Mouse (Mus musculus): ENCODE results near the gene Pptc7.
"Not testable (repeated sequence)": the region's sequence is repeated elsewhere in the genome, so short reads cannot be mapped to it uniquely, and the experiment has no call there.

Gene Pptc7

DNA sequence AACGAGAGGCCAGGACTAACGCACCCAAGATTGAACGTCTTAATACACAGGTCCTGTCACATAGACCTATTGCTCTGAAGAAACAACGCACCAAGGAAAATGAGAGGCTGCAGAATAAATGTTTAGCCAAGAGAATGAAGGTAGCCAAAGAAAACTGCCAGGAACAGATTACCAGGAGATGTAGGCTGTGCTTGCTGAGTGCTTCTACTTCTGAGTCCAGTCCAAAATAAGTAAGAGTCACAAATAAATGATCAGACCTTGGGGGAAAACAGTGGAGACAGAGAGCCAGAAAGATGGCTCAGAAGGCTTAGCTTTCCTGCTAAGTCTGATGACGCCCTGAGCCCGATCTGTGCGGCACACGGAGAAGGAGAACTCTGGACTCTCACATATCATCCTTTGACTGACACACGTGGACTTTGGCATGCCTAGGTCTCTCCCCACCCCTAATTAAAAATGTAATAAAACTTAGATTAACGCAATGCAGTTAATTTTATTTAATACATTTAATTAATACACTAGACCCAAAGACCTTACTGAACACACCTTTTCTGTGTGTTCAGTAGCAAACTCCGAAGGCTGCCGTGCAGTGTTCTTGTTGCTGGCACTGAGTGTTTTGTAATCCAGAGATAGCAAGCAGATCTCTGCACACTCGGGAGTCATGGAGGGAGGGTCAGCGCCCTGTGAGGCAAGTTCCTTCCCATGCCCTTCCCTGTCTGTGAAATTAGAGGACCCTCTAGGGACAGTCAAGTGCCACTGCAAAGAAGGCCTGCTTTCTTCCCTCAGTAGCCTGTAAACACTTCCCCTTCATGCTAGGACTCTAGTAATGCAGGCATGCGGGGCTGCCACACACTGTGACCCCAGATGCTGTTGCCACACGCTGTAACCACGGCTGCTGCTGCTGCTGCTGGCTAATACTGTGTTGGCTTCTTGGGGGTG, 18.9 kb downstream of the Pptc7 start:
- DNase-seq, result no peak

DNA sequence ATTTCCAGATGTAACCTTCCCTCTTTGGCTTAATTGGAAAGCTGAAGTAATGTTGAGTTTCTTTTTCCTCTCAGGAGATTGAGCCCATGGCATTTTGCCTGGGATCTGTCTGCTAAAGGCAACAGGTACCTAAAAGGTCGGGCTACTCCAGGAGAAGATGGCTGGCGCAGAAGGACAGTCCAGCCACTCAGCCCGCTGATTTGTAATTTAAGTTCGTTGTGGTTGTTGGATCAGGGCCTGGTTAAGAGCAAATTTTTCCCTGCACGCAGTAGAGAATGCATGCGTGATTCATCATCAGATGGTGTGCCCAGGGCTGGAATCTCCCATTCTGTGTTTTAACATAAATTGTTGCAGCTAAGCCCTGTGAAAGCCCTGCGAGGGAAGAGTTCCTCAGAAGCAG, 19.8 kb downstream of the Pptc7 start:
- peak; percentile 32 for DNase-seq

DNA sequence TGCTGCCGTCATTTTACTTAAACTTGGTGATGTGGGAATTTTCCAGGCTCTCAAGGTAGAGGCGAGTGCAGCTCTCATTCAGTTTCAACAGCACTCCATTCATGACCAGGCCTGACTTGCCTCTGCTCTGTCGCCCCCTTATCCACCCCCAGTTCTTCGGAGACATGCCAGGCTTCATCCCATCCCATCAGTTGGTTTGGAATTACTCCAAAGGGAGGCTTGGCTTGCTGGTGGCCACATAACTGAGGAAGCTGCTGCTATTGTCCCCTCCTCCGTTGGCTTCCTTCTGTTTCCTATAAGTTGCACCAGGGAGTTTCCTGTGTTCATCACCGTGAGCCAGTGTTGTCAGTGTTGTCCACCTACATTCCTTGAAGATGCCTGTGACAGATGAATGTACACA, 20.4 kb downstream of the Pptc7 start:
- DNase-seq, result peak; percentile 21

DNA sequence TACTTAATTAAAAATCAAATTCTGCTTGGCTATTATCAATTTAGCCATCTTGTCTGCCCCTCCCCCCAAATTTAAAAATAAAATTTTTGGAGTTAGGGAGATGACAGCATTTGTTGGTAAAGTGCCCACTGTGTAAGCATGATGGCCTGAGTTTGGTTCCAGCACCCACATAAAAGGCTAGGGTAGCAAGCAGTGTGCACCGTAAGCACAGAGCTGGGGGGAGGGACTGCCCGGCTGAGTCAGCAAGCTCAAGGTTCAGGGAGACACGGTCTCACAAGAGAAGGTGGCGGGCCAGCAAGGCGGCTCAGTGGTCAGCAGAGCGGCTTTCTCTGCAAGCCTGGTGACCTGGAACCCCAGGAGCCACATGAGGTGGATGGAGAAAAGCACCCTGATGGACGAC, 21.3 kb downstream of the Pptc7 start:
- no peak for DNase-seq

DNA sequence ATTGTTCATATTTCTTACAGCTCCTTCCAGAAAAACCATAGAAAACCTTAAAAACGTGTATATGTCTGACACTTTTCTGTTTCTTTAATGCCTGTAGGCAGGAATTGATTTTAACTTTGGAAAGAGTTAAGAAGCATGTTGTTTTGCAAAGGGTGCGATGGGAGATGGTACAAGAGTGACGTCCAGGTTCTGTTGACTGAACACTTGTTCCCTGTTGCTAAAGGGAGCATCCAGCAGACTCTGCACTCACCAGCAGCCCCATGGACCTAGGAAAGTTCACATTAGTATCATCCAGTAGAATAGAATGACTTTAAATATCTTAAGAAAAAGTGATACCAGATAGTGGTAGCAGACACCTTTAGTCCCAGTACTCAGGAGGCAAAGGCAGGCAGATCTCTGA, 22.4 kb downstream of the Pptc7 start:
- DNase-seq, result no peak

DNA sequence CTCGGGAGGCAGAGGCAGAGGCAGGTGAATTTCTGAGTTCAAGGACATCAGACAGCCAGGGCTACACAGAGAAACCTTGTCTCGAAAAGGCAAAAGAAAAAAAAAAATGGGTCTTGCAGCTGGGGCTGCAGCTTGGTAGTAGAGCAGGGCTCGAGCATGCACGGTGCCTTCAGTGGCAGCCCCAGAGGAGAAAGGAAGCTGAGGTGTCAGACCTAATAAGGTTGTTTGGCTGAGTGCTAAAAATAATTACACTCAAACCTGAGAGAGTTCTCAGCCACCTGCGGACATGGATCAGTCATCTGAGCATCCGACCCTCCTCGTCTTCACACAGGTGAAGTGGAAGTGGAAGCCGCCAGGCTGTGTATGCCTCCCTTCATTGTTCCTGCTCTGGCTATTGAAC, 26.5 kb downstream of the Pptc7 start:
- no peak for DNase-seq

DNA sequence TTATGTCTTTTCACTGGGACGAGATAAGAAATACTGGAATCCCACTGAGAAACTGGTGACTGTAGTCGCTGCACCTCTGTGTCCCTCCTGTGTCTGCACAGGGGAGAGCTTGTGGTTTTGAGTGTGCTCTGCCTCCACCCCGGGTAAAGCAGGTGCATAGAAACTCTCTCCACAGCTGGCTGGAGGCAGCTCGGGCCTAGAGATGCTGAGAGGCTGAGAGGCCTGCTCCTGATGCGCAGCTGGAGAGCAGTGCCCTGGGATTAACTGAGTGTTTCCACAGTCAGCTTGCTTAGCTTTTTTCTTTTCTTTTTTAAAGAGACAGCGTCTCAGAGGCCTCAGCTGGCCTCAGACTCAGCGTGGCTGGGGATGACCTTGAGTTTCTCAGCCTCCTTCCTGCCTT, 27.5 kb downstream of the Pptc7 start:
- DNase-seq, result no peak

DNA sequence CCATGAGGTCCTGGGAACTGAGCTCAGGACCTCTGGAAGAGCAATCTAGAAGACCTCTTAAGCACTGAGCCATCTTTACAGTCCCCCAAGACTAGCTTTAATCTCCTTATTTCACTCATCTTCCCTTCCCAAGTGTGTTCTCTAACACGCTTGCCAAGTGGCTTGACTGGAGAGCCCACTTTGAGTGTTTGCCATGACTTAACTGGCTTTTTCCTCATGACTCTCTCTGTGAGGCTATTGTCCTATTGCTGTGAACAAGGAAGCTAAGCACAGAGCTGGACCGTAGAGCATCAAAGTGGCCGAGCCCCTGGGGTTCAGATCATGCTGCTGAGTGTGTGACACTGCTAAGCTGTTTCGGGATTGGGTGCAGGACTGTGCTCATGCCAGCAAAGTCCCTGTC, 28.2 kb downstream of the Pptc7 start:
- no peak for DNase-seq

DNA sequence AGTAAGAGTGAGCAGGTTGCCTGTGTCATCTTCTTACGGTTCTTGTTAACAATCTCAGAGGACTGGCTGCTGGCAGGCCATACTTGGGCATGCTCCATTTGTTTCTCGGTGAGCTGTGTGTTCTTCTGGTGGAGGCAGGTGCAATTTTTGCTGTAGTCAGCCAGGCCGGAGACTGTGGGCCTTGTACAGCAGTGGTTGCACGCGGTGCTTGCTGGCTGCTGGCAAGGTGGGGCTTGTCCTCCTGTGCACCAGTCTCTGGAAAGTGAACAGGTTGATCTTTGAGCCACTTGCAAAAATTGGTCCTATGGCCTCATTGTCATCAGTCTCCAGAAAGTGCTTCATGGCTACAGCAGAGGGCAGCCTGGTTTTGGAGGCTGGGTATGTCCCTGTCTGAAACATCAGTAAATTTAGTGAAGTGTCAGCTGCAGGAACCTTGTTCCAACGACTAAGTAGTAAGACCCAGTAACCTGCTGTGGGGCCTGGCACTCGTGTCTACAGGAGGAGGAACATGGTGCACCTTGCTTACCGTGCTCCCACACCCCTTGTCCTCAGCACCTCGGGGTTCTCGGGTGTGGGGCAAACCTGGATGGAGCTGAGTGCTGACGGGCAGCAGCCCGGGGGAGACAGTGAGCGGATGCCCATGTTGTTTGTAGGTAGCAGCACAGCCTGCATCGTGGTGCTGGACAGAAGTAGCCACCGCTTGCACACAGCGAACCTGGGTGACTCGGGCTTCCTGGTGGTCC, 28.9 kb downstream of the Pptc7 start:
- no peak for DNase-seq

DNA sequence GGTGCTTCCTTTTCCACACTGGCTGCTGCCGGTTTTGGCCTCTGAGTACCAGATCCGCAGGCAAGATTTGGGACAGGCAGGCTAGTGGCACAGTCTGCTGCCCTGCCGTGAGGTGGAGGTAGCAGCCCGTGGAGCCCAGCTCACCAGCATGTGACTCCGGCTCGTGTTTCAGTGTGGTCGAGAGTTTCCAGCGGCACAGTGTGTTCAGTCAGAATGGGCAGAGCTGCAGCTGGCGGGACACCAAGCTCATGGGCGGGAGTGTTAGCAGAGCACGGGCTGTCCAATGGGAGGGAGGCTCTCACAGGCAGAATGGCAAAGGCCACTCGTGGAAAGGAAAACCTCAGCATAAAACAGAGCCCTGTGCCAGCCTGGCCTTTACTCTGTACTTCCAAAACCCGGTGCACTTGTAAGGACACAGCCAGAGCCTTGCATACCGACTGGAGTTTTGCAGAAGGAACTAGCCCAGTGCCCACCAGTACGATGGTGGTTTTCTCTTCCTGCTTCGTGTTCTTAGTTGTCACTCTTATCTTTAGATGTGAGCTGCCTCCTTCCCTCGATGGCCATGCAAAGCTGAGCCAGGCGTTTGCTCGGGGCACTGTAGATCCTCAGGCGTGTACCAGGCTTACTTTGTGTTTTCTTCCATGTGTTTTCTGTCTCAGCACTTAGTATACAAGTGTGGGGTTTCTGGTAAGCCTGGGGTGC, 31.0 kb downstream of the Pptc7 start:
- DNase-seq, result peak; percentile 95

DNA sequence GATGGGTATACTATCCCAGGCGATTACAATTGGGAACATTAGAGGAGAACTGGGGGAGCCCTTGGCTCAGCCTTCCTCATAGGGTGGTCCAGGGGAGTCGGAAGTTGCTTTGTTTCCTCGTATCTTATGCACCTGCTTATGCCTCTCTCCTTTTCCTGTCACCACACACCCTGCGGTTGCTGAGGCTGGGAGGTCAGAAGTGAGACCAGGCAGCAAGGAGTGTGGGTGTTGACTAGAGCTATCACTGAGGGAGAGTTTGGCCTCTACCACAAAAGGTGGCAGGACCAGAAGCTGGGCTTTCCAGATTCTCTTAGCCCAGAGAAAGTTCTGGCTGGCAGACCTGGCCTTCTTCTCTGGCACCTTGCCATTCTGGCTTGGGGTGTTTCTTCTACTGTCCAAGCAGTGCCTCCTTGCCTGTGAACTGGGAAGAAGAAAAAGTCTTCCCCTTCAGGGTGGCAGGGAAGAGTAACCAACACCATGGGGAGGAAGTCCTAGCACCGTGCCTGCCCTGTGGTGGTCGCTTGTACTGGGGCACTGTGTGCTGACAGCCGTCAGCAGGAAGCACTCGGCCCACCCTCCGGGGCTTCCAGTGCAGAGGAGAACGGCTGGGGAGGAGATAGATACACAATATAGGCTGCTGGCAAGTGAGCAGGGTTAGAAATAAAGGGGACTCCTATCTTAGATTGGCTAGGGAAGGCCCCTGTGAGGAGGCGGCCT, 33.3 kb downstream of the Pptc7 start:
- no peak for DNase-seq

DNA sequence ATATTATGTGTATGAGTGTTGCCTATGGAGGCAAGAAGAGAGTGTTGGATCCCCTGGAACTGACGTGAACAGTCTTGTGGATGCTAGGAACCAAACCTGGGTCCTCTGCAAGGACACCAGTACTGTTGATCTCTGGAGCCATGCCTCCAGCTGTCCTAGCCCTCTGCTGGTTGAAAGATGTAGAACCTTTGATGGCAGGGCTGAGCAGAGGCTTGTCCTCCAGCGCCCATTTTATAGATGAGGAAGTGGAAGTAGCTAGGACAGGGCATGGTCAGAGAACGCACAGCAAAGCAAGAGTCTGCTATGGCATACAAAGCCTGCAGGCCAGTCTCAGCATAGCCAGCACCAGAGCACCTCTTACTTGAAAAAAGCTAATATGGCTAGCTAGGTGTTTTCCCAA, 33.9 kb downstream of the Pptc7 start:
- DNase-seq, result no peak

DNA sequence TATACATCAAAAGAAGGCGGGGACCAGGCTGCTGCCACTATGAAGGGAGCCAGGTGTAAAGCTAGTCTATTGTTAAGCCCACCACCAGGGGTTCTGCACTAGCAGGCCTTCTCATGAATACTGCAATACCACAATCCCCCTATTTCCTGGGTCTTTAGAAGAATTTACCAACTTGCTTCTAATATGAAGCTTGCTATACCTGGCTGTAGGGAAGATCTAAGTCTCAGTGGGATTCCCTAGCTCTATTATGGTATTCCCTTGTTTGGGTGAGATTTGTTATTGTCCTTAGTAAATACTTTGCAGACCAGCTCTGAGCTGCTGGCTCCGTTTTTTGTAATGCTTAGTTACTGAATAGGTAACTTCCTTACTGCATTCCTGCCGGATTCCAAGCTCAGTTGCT, 34.8 kb downstream of the Pptc7 start:
- DNase-seq, result not testable (repeated sequence)

DNA sequence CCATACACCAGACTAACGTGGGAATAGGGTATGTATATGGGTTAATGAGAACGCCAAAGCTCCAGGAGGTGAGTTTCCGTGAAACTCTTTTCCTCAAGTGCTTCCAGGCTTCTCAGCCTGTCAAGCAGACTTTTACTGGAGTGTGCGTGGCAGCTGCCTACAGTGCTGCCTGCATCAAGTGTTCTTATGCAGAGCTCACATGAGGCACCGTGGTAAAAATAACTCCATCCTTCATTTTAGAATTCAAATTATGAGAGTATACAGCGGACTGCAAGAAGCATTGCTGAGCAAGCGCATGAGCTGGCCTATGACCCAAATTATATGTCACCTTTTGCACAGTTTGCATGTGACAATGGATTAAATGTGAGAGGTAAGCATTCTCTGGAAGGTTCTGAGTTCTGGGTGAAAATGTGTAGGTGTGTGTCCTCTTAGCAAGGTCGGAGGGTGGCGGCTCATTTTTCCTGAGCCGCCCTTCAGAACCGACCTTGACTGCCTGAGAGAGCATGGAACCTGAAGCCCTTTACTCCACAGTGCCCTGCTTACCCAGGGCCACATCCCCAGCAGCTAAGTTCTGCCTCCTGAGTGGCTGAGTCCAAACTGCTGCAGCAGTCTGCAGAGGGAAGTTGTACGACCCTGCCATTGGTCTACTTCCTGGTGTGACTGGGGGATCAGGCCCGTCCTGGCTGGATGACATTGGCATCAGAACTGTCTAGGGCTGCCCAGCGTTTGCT, 35.5 kb downstream of the Pptc7 start:
- DNase-seq, result peak; percentile 64

DNA sequence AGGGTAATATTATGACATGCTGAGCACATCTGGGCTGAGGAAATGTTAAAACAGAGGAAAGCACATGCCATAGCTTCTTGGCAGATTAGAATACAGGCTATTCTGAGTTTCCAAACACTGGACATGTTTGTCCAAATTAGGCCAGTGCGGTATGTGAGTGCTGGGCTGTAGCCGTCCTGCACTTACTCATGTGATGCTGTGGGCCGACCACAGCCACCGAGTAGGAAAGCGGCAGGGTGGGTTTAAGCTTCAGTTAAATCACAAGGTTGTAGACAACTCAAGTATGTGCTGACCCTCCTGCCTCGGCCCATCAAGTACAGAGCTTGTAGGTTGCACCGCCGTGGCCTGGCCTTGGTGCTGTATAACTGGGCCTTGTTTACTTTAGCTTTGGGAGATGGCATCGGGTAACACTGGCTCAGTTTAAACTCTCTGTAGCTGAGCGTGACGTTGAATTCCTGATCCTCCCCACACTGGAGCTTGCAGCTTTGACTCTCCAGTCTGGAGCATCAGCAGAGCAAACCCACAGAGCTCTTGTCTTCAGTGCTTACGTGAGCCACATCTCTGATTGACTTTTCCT, 36.1 kb downstream of the Pptc7 start:
- no peak for DNase-seq

DNA sequence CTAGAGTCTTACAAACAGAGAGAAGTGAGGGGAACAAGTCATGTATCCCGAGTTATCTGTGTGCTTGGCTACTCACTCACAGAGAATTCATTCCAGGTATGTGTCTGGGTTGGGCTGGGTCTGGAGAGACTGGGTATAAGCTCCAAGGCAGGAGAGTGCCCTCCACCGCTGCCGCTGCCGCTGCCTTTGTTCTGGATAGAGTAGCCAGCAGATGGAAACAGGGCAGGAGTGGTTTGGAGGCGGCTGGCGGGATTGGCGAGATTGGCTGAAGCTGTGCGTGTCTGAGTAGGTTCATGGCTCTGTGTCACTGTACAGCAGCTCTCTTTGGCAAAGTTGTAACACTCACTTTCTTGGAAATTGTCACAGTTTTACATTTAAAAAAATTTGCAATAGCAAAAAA, 39.4 kb downstream of the Pptc7 start:
- no peak for DNase-seq

DNA sequence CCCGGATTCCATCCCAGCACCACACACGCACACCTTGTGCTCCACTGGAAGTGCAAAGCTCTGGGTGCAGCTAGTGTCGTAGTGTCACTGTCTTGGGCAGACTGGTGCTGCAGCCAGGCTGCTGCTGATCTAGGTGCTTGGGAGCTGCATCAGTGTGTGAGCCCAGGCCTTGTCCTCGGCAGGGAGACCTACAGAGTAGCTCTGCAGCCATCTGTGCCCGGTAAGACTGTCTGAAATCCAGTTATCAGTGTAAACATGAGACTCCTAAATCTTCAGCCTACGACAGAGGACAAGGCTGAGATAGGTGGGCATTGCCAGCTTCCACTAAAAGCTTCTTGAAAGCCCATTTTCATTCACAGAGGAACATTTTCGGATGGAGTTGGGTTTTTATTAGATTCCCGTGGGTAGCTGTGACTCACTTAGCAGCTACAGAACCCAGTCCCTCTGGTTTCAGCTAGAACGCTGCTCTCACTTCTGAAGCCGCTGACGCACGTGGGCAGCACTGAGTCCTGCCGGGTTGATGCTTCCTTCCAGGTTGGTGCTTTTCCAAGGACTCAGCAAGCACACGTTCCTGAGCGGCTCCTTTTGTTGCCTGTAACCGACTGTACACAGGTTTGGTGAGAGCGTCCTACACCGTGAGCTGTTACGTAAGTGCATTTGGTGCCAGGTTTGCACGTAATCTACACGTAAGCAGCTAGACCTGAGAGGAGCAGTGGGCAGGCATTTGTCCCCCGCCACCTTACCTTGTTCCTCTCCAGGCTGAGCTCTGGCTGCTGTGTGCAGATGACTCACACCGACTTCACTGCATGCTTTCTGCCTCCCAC, 40.7 kb downstream of the Pptc7 start:
- DNase-seq, result peak; percentile 93

DNA sequence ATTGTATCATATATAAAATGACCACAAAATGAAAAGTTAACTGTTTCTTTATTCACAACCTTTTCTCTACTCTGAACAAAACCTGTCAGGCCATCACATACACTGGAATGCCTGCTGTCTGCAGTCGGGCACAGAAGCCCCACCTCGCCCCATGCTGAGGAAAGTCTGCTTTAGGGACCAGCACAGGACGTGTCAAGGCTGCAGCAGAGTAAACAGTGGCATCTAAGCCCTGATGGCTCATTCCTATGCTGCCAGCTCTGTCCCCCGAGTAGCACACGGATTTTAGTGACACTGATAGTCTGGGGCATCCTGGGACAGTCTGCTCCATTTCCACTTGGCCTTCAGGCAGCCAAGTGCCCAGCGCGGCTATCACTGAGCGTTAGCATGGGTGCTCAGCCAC, 41.3 kb downstream of the Pptc7 start:
- DNase-seq, result no peak

DNA sequence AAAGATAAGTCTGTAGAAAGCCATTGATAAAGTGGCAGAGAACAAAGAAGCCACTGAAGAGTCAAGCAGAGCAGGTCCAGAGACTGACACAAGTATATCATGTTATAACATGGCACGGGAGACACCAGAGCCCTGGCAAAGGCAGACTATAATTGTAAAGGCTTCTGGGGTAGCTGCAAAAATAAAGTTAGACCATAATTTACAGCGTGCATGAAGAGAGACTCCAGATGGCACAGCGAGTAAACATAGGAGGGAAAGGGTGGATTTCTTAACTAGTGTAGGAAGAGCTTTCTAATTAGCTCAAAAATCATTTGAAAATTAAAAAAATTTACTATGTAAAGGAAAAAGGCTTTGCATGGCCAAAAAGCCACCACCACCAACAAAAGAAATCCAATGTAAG, 43.1 kb downstream of the Pptc7 start:
- DNase-seq, result no peak

DNA sequence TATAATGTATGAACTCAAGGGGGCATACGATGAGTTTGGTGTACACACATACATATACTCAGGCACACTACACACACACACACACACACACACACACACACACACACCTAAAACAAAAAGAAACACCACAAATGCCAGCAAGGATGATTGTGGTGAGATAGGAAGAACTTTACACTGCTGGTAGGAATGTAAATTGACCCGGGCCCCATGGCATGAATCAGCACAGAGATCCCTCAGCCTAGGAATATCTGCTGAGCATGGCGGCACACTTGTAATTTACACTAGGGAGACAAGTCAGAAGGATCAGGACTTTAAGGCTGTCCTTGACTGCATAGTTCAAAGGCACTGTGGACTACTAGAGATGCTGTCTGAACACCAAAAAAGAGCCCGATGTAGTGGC, 46.1 kb downstream of the Pptc7 start:
- DNase-seq, result no peak

DNA sequence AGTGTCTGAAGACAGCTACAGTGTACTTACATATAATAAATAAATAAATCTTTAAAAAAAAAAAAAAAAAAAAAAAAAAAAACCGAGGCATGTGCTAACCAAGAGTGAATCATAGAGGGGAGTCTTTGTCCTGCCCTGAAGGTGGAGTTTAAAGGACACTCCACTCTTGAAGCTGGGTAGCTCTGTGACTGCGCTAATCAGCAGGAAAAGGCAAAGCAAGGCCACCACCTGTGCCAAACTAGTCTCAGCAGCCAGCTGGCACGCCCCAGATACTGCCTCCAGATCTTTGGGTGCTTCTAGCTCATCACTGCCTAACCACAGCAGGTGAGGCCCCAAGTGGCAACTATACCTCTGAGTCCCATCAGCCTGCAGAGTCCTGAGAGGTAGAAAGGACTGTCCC, 50.5 kb downstream of the Pptc7 start:
- DNase-seq, result no peak

Data from right cerebral cortex, adult 18-20 months (tissue).